Mouse (Mus musculus) hematopoietic stem cell, adult 5-6 weeks (primary cell): ENCODE data around the gene Pold3. TPM values are rescaled to one million over a fixed set of nuclear protein-coding genes. Genes with fewer than 3 reads are reported as not detected.
A peak's percentile ranks its signal among the peaks of the same experiment; 100 is the strongest.

Experiments used
- ATAC-seq, 2 experiments: fragments of 125-278 bp in 1 of 2; replicated peaks in 1 of 2; 2 replicates each; pipeline ENCODE4 v1.8.0; 2016 to 2017; ENCODE audit warnings: inconsistent platforms in 2 of 2, mild to moderate bottlenecking in 2 of 2, moderate number of reproducible peaks in 2 of 2, low read depth in 1 of 2, moderate TSS enrichment in 1 of 2; ENCODE audit not compliant: low FRiP score in 2 of 2, poor library complexity in 2 of 2, severe bottlenecking in 2 of 2, insufficient read depth in 1 of 2, low TSS enrichment in 1 of 2
- total RNA-seq: library from RNA; stranded (forward); fragments of 172-1452, 232-1000 nt; gene quantifications from 2 replicates; pipeline ENCODE4 v1.2.3, GENCODE M21; 2017

Pold3 gene
- total RNA-seq, 1 experiment from 2014 or later: 118 TPM

- no peak for ATAC-seq
Measured at GRCm38 (mm10) chr7:100046486-100046885, 74.9 kb downstream of the Pold3 start.

- ATAC-seq: no peak
Measured at GRCm38 (mm10) chr7:100043605-100044031, 77.7 kb downstream of the Pold3 start.

DNA sequence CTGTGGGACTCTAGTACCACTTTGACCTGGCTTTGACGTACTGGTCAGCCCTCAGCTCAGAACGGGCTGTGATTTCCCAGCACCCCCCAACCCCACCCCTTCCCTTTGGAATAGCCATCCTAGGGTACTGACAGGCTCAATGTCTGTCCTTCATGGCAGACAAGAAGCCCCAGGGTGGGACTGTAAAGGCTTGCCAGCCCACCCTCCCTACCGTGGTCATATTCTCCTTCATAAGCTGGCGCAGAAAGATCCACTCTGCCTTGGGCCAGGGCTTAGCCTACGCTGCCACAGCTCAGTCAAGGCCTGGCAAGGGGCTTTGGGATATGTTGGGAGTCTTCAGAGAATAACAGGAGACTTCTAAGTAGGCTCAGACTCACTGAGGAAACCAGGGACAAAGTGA is 78.3 kb downstream of the Pold3 start:
- no peak for ATAC-seq

DNA sequence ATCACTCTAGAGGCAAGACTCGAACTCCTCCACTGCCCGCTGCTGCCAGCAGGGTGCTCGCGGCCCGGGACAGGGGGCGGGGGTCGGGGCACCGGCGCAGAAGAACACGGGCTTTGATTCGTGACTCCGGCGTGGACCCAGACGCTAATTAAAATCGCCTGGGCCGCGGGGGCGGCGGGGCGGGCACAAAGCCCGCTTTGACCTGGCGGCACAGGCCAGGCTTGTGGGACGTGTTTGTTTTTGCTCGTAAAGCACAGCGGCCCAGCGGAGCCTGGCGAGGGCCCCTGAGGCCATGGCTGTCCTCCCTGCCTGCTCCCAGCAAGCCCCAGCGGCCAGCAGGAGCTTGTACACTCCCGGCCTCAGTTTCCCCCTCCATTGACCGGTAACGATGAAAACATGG is 79.2 kb downstream of the Pold3 start:
- no peak for ATAC-seq

GRCm38 (mm10) chr7:100036495-100036894 is 84.9 kb downstream of the Pold3 start:
- ATAC-seq: no peak

DNA sequence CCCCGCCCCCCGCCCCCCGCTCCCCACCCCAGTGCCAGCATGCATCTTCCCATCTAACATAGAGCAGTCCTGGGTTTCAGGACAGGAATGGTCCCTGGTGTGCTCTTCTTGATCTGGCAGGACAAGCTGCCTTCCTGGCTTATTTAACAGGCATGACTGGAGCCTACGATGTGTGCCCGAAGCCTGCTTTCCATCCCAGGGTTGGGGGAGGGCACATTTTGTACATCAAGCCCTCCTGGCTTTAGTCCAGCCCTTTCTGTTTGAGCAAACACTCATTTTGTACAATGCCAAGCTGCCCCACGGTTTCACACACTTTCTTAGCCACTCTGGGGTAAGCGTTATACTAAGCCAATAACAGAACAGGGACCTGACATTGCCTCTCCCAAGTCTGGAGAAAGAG is 85.3 kb downstream of the Pold3 start:
- ATAC-seq: no peak

GRCm38 (mm10) chr7:100034815-100035463 is 86.4 kb downstream of the Pold3 start:
- peak; percentile 89 to 91 for ATAC-seq

- no peak for ATAC-seq
Measured at GRCm38 (mm10) chr7:100033672-100034071, 87.7 kb downstream of the Pold3 start.

Other genes with a start within 250 kb of the Pold3 start
- 23.1 and 30.9 TPM in 2 replicates for gene Rnf169, start 141.1 kb downstream of the Pold3 start, total RNA-seq
- not detected in 2 replicates for gene Chrdl2, start 115.4 kb downstream of the Pold3 start, total RNA-seq
- 14.0 and 15.7 TPM in 2 replicates for gene Lipt2, start 37.7 kb upstream of the Pold3 start, total RNA-seq
- 0.55 and 3.7 TPM in 2 replicates for gene Kcne3, start 54.9 kb upstream of the Pold3 start, total RNA-seq
- gene Pgm2l1, start 105.8 kb upstream of the Pold3 start, total RNA-seq: 22.4 and 29.2 TPM in 2 replicates
- not detected in 2 replicates for gene P4ha3, start 164.0 kb upstream of the Pold3 start, total RNA-seq